Mouse (Mus musculus) left cerebral cortex, postnatal 36 days (tissue): ENCODE measurements around the gene Susd6. TPM values are rescaled to one million over a fixed set of nuclear protein-coding genes. Genes with fewer than 3 reads are reported as not detected.

Source experiments
- DNase-seq, 2 experiments: peaks; one replicate each; pipeline ENCODE4 v3.0.0; 2021 to 2022; ENCODE audit warnings: low spot score in 2 of 2, mixed read lengths in 1 of 2
- intact Hi-C: fragments of 180-260 bp; cut with DNase I; formaldehyde crosslinking; loops from one replicate; pipeline ENCODE4 v1.15.1; 2025
- total RNA-seq, 2 experiments: library from RNA; stranded (reverse); gene quantifications; 2 replicates each; pipeline ENCODE4 v1.2.3; 2021

Gene Susd6
- total RNA-seq, 2 experiments from 2014 or later: 31.6 to 40.0 TPM

DNA sequence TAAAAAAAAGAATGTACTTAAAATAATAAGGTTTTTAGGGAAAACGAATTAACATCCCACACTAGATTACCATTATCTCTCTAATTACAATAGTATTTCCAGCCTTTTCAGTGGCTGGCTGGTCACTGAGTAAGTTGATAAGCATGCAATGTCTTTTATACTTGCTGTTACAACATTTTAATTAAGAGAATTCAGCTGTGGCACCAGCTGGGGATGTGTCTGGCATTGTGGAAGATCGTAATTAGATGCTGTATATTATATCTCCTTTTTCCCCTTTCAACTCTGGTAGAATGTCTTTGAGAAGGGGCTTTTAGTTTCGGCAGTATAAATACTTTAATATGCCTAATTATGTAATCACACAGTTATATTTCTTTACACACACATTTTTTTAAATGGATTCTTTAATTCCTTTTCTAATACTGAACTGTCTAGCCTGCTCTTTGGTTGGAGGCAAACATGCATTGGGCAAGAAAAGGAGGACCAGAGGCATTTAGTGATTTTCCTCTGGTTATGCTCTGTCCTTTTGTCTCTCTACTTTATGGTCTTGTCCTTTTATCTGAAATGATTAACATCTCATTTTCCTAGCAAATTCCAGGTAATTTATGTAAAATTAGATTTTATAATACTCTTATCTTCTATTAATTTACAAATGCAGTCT, 67.5 kb downstream of the Susd6 start:
- no peak for DNase-seq
- intact Hi-C loops: no loop called here

- intact Hi-C loops: no loop called here
- no peak for DNase-seq
Observed at GRCm38 (mm10) chr12:80858307-80858706, 68.0 kb downstream of the Susd6 start.

DNA sequence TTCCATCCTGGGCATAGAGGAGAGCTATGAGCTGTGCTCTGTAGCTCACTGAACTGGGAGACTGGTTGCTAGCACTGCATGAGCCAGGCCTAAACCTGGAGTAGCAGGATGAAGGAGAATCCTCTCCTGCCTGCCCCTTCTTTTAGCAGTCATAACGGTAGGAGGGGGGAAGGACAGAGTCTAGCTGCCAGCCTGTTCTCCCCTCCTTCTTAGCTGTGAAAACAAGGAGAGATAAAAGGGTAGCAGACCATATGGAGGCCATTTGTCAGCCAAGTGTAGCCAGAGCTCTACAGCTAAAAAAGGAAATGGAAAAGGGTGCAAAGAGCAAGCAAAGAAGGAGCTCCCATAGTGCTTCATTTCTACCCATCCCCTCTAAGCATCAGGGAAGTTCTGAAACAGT, 71.6 kb downstream of the Susd6 start:
- peak in 1 of 2 experiments; percentile 25 for DNase-seq
- intact Hi-C loops: no loop called here

DNA sequence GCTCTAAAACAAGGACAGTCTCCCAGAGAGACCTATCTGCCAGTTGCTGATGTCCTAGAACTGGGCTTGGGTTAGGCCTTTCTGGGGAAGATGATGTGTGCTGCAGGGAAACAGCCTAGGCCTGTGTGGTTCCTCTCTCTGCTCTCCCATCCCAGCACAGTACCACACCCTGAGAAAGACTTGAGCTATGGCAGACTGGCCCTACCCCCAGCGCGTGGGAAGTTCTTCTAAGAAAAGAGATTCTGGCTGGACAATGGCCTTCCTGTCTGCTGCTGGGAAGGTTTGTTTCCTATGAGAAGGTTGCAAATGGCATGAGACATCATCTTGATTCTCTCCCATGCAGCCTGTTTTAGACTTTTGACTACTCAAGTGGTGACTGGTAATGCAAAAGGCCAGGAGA, 73.1 kb downstream of the Susd6 start:
- no peak for DNase-seq
- intact Hi-C loops: no loop called here

DNA sequence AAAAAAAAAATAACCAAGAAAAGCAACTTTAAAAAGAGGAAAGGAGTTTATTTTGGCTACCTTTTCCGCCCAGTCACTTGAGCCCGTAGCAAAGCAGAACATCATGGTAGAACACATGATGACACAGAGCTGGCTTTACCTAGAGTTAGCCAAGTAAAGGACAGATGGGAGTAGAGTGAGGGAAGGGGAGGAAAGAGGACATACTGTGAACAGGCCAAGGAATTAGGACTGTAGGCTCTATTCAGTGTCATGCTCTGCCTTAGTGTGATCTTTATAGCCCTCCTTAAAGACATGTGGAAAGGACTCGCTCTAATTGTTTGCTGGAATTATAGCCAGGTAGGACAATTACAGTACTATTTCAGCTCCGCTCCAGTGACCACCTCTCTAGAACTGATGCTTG, 74.9 kb downstream of the Susd6 start:
- intact Hi-C loops: no loop called here
- no peak for DNase-seq

GRCm38 (mm10) chr12:80866023-80866422, 75.7 kb downstream of the Susd6 start:
- intact Hi-C loops: no loop called here
- DNase-seq: no peak

- intact Hi-C loops: no loop called here
- DNase-seq: no peak
Observed at GRCm38 (mm10) chr12:80867083-80867482, 76.8 kb downstream of the Susd6 start.

DNA sequence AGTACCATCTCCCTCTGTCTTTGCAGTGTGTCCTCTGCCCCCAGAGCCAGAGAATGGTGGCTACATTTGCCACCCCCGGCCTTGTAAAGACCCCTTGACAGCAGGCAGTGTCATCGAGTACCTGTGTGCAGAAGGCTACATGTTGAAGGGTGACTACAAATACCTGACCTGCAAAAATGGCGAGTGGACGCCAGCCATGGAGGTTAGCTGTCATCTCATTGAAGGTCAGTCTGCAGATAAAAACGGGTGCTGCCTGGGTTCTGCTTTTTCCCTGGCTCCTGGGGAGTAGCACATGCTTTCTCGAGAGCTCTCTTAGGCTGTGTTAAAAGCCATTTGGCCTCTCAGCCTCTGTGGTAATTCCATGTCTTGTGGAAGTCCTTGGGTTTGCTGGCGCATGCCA, 78.1 kb downstream of the Susd6 start:
- DNase-seq: no peak
- intact Hi-C loops: no loop called here

- DNase-seq: peak in 1 of 2 experiments; percentile 15
- intact Hi-C loops: no loop called here
Observed at GRCm38 (mm10) chr12:80877215-80878092, 87.1 kb downstream of the Susd6 start.

DNA sequence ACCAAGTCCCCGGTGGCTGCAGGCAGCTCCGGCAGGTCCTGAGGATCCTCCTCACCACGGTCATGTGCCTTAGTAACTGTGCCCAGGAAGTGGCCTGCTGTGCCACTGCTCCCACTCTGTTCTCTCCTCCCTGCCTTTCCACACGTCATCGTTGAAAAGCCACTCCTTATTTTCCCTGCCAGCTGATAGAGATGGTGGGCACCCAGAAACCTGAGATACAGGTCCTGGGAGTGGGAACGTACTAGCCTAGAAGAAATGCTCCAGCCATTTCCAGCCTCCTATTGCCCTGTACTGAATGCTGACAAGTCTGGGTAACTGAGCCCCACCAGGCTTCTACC, 87.8 kb downstream of the Susd6 start:
- intact Hi-C loops: no loop called here
- DNase-seq: no peak

DNA sequence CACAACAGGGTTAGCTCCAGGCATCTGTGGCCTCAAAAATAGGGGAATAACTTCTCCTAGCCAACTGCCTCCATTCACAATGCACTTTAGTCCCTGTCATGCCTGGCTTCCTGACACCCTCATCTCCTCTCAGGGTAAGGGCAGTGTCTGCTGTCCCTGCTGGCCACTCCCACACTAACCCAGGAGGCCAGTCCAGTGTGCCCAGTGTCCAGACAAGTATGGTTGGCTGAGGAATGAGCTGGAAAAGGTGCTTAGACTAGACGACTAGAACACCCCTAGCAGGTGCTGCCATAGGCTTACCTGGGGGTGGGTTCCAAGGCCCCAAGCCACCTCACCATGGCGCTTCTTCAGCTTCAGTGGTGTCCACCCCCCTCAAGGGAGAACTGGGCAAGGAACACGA, 88.3 kb downstream of the Susd6 start:
- intact Hi-C loops: no loop called here
- no peak for DNase-seq

- peak in 1 of 2 experiments; percentile 19 for DNase-seq
- intact Hi-C loops: no loop called here
Observed at GRCm38 (mm10) chr12:80879267-80879666, 89.0 kb downstream of the Susd6 start.

- DNase-seq: no peak
- intact Hi-C loops: no loop called here
Observed at GRCm38 (mm10) chr12:80881121-80881520, 90.8 kb downstream of the Susd6 start.

DNA sequence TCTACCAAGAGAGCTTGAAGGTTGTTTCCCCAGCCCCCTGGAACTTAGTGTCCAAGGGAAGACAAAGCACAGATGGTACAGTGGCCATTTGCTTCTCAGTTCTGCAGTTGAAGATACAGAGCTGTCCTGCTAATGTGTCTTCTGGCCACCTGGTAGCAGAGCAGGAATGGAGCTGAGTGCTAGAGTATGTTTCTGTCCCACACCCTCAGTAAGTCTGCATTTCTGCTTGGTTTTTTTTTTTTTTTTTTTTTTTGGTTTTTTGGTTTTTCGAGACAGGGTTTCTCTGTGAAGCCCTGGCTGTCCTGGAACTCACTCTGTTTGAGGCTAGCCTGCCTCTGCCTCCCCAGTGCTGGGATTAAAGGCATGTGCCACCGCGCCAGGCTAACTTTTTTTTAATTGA, 93.0 kb downstream of the Susd6 start:
- no peak for DNase-seq
- intact Hi-C loops: no loop called here

DNA sequence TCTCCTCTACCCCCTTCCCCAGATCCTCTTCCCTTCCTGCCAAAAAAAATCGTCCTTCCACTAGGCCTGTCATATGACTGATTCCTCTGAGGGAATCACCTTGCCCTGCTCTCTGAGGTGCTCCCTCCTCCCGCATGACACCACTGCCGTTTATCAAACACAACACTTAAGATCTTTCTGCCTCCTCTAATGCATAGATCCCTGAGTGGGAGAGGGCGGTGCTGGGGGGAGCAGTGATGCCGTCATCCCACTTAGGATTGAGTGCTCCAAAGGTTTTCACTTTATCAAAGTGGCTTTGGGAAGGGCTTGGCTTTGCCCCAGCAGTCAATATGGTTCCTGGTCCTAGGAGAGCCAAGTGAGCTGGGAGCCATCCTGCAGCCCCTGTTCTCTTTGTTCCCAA, 93.6 kb downstream of the Susd6 start:
- intact Hi-C loops: no loop called here
- DNase-seq: no peak

GRCm38 (mm10) chr12:80885301-80886288, 95.3 kb downstream of the Susd6 start:
- intact Hi-C loops: no loop called here
- no peak for DNase-seq

DNA sequence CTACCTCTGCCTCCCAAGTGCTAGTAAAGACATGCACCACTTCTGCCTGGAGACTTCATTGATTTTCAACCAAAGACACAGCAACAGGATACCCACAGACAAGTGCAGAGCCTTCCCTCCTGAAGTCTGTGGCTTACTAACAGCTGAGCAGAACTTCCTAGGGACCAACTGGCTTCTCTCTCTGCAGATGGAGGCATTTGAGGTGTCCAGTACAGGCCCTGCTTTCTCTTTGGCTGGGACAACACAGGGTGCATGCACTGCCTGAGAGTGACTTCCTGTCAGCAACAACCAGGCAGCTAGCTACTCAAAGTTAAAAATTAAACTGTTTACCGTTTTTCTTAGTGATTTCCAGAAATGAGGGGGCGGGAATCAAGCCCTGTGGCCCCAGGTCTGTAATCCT, 96.7 kb downstream of the Susd6 start:
- DNase-seq: no peak
- intact Hi-C loops: no loop called here

DNA sequence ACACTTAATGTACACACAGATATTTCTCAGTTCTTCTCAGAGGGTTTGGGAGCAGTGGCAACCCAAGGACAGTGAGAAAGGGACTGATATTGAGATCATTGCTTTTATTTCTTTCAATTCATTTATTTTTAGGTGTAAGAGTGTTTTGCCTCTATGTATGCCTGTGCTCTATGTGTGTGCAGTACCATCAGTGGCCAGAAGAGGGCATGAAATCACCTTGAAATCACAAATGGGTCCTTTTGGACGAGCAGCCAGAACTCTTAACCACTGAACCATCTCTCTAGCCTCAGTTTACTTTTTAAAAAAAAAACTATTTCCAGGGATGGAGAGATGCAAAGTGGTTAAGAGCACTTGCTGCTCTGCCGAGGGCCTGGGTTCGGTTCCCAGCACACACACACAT, 99.0 kb downstream of the Susd6 start:
- DNase-seq: no peak

GRCm38 (mm10) chr12:80891074-80891473, 100.8 kb downstream of the Susd6 start:
- intact Hi-C loops: no loop called here

More for the DNA sequence above, 99.0 kb downstream of the Susd6 start:
- intact Hi-C loops: no loop called here

More at GRCm38 (mm10) chr12:80891074-80891473, 100.8 kb downstream of the Susd6 start:
- no peak for DNase-seq
